Mouse (Mus musculus): ENCODE measurements around the gene Rabgap1l. TPM values are rescaled to one million over a fixed set of nuclear protein-coding genes. Genes with fewer than 3 reads are reported as not detected.
A peak's percentile ranks its signal among the peaks of the same experiment; 100 is the strongest.

Gene Rabgap1l
- total RNA-seq, 2 experiments from 2014 or later, result 241 to 255 TPM

DNA sequence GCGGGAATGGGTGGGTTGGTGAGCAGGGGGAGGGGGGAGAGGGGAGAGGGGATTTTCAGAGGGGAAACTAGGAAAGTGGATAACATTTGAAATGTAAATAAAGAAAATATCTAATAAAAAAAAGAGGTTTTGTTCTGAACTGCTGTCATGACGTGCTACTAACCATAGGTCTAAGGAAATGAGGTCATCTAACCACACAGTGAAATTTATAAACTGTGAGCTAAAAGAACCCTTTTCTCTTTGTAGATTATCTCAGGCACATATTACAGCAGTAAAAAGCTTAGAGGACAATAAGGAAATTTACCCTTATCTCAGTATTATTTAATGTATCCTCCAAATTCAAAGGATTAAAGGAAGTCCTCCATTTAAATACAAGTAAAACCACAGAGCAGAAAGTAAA lies 396.0 kb downstream of the Rabgap1l start:
- no peak for DNase-seq (ENCODE audit: low spot score in 2 of 2)
- Histone ChIP-seq H3K4me3 (no peak overlapping the region), H3K27ac (peak overlapping the region; percentile 29)
- no peak for TF ChIP-seq CTCF (conservative IDR thresholded peaks at IDR 0.05)

DNA sequence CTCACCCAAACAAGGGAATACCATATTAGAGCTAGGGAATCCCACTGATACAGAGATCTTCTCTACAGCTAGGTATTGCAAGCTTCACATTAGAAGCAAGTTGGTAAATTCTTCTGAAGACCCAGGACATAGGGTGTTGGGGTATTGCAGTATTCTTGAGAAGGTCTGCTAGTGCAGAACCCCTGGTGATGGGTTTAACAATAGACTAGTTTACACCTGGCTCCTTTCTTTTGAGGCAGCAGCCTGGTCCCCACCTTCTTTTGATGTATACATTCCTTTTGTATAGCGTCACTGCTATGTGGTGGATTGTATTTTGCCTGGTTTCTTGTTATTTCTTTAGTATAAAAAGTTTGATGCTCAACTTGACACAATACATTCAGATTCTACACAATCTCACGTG lies 405.6 kb downstream of the Rabgap1l start:
- no peak for TF ChIP-seq CTCF (conservative IDR thresholded peaks at IDR 0.05)
- H3K4me3 ChIP-seq, result no peak overlapping the region
- no peak overlapping the region for H3K27ac ChIP-seq
- no peak for DNase-seq (ENCODE audit: low spot score in 2 of 2)

DNA sequence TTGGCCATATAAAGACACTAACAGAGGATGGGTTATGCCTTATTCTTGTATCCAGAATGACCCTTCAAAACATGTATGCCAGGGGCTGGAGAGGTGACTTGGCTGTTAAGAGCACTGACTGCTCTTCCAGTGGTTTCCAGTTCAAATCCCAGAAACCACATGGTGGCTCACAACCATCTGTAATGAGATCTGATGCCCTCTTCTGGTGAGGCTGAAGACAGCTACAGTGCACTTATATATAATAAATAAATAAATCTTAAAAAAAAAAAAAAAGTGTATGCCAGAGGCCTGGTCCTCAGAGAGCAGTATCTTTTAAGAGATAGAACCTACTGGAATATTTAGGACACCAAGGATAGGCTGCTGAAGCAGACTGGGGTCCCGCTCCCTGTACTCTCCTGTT lies 414.6 kb downstream of the Rabgap1l start:
- DNase-seq (ENCODE audit: low spot score in 2 of 2), result no peak
- H3K4me3 ChIP-seq, result no peak overlapping the region
- TF ChIP-seq CTCF (conservative IDR thresholded peaks at IDR 0.05), result peak; percentile 72
- no peak overlapping the region for H3K27ac ChIP-seq

DNA sequence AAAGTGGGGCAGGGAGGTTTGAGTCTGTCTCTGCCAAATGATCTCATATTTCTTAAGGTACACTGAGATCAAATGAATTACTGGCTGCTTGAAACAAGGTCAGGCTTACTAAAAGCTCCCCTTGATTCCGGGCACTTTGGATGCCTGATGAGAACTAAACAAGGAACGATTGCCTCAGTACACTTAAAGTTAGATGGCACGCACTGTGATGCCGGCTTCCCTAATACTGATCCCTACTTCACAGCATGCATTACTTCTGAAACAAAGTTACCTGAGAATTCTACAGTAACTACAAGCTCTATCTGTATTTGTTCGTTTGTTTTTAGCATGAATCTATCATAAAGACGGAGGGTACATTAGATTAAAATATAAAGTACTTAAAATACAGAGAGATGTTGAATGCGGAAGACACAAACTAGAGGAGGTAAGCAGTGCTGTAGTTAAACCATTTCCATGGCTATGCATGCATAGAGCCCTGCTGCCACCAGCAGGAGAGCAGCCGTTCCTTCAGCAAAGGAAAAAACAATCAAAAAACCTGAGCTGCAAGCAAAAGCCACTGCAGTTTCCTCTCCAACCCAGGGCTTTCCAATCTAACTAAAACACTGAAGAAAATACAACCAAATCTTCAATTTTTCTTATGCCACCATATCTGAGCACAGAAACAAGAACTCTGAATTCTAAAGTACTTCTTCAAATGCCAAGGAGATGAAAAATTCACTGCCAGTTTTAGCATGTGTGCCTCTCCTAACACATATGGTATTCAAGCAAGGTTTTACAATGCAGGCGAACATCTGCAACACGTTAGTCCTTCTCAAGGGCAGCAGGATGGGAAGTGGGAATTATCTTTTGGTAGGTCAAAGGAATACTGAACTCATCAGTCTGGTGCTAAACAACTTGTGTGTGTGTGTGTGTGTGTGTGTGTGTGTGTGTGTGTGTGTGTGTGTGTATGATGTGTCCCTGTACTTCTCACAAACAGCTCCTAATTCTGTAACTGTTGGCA lies 415.4 kb downstream of the Rabgap1l start:
- no peak overlapping the region; the same call in 1 of the 2 replicates for H3K4me3 ChIP-seq
- peak overlapping the region; percentile 46; the same call in 1 of the 2 replicates for H3K27ac ChIP-seq
- peak; percentile 97 for TF ChIP-seq CTCF (conservative IDR thresholded peaks at IDR 0.05)
- peak; percentile 55 to 58 for DNase-seq (ENCODE audit: low spot score in 2 of 2)

DNA sequence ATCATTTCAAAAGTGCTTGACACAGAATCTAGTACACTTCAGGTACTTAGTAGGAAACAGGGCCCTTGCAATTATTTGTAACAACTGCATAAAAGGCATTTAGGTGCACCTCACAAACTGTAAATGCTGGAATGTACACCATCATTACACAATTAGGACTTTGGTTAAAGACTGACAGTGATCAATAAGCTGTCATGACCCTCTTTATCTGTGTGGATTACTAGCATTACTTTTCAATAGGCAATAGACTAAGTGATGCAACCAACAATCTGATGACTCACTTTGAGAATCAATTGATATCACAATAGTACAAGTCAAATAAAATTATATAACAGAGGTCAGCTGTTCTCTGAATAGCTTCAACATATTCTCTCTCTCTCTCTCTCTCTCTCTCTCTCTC lies 418.5 kb downstream of the Rabgap1l start:
- no peak for DNase-seq (ENCODE audit: low spot score in 2 of 2)
- TF ChIP-seq CTCF (conservative IDR thresholded peaks at IDR 0.05), result no peak

DNA sequence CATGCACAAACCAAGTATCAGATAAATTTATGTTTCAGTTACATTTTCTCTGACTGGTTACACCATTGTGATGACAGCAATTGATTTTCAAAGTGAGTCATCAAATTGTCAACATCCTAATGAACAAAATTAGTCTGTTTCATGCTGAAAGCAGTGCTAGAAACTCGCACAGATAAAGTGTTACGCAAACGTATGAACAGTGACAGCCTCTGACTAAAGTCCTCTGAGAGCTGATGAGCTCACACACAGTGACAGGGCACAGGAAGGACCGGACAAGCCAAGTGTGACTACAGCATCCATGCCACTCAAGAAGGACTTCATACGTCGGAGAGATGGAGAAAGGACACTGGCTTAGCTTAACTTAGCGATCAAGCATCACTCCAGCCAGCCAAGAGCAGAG lies 419.7 kb downstream of the Rabgap1l start:
- no peak for TF ChIP-seq CTCF (conservative IDR thresholded peaks at IDR 0.05)
- DNase-seq (ENCODE audit: low spot score in 2 of 2), result no peak
- Histone ChIP-seq H3K4me3 (no peak overlapping the region), H3K27ac (no peak overlapping the region)

More for the DNA sequence above, 418.5 kb downstream of the Rabgap1l start:
- Histone ChIP-seq H3K27ac (no peak overlapping the region), H3K4me3 (no peak overlapping the region)

DNA sequence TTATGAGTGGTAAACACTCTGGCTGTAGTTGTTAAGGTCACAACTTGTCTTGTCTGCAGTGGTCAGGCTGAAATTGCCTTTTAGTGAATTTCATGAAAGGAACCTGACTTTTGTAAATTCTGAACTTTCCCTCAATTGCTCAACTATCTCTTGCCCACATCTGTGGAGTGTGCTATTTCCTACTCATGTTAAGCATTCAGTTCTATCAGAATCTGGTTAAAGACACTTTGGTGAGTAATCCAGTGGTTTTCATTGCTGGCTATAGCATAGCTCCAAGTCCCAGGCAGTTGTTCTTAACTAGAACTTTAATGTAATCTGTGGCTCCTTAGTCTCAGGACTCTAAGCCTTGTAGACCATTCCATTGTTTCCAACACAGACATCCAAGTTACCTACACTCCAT lies 421.3 kb downstream of the Rabgap1l start:
- no peak overlapping the region for H3K4me3 ChIP-seq
- TF ChIP-seq CTCF (conservative IDR thresholded peaks at IDR 0.05), result no peak
- no peak for DNase-seq (ENCODE audit: low spot score in 2 of 2)
- H3K27ac ChIP-seq, result no peak overlapping the region

DNA sequence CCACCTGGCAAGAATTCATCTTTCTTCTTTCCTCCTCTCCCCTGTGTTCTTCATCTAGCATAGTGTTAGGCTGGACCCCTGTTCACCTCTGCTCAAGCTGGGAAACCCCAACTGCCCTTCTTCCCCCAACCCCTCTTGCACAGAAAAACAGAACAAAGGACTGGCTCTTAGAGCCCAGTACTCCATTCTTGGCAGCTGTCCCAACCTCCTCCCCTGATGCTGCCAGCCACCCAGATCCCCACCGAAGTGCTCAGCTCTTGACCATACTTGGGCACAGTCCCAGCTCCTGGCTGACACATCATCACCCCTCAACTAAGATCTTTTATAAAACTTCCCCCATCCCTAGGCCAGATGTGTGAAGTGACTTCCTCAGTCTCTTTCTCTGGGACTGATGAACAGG lies 422.5 kb downstream of the Rabgap1l start:
- no peak for DNase-seq (ENCODE audit: low spot score in 2 of 2)
- Histone ChIP-seq H3K4me3 (no peak overlapping the region), H3K27ac (peak overlapping the region; percentile 44; the same call in 1 of the 2 replicates)
- TF ChIP-seq CTCF (conservative IDR thresholded peaks at IDR 0.05), result no peak

DNA sequence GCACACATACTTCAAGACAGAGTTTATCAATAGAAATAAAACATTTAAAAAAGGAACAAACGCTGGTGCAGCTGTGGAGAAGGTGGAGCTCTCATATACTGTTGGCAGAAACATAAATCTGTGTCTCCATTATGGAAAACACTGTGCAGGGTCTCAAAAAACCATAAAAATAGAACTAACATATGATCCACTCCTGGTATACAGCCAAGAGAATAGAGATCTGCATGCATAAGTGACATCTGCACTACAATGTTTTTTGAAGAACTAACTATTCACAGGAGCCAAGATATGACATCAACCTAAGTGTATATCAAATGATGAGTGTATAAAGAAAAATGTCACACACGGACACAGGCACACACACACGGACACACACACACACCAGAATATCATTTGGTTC lies 426.4 kb downstream of the Rabgap1l start:
- no peak for TF ChIP-seq CTCF (conservative IDR thresholded peaks at IDR 0.05)
- no peak for DNase-seq (ENCODE audit: low spot score in 2 of 2)
- H3K27ac ChIP-seq, result no peak overlapping the region
- no peak overlapping the region for H3K4me3 ChIP-seq

DNA sequence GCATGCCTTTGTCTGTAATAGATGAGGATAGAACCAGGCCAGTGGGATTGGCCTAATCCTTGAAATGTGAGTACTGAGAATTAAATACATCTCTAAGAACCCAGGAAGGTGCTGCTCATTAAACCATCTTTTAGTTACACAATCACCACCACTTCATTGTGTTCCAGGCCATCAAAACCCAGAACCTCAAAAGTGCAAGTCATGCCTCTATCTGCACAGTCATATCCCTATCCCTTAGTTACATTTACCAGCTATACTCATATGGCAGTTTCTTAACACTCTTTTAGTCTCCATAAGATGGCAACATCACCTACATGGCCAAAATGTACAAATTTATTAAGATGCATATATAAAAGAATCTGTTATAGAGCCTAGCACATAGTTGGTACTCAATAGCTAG lies 435.7 kb downstream of the Rabgap1l start:
- no peak for DNase-seq (ENCODE audit: low spot score in 2 of 2)
- Histone ChIP-seq H3K27ac (no peak overlapping the region), H3K4me3 (no peak overlapping the region)
- no peak for TF ChIP-seq CTCF (conservative IDR thresholded peaks at IDR 0.05)

DNA sequence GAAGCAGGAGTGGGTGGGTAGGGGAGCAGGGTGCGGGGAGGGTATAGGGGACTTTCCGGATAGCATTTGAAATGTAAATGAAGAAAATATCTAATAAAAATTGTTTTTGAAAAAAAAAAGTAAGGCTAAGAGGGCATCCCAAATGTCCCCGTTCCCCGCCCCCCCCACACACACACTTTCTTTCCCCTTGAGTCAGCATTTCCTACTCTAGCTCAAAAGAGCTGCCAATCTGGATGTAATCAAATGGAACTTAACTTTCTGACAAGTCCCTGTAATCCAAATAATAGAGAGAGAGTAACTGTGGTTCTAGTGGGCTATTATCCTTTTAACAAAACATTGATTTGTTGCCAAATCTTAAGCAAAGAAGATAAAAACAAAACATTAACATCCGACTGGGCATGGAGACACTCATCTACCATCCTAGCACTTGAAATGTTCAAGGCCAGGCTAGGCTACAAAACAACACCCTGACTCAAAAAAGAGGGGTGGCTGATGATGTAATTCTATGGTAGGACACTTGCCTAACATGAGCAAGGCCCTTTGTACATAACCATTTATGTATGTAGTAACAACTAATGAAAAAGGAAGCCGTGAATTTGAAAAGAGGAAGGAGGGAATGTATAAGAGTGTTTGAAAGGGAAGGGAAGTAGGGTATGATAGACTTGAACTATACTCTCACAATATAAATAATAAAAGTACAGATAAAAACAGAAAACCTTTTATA lies 439.1 kb downstream of the Rabgap1l start:
- no peak for DNase-seq (ENCODE audit: low spot score in 2 of 2)
- H3K27ac ChIP-seq, result no peak overlapping the region
- H3K4me3 ChIP-seq, result no peak overlapping the region
- TF ChIP-seq CTCF (conservative IDR thresholded peaks at IDR 0.05), result no peak

DNA sequence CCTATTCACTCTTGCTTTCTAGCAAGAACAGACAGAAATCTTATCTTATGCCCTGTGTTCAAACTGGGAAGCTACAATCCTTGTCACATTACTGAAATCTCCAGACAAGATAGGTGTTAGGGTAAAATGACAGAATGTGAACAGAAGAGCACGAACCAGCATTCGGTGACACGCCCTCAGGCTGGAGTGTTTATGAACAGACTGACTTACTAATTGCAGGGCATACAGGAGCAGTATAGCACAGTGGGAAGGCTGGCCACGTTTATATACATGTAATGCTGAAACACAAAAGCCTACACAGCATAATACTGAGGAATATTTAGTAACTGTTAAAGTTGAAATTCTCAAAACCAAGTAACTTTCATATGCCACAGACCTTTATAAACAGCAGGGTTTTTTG lies 440.7 kb downstream of the Rabgap1l start:
- peak overlapping the region; percentile 98 for H3K27ac ChIP-seq

DNA sequence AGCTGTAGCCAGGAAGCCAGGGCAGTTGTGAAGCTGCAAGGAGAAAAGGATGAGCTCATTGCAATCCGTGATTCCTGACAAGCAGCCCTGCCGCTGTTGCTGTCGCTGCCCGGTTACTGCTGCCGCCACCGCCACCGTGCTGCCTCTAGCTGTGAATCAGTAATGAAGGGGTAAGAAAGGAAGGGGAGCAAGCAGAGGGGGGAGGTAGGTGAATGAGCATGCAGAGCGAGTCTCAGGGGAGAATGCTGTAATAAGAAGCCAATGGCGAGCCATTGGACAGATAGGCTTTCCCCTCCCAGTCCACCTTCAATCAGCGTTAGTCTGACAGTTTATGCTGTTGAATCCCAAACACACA lies 441.2 kb downstream of the Rabgap1l start:
- peak overlapping the region; percentile 65 for H3K4me3 ChIP-seq
- peak overlapping the region; percentile 98 for H3K27ac ChIP-seq
- peak; percentile 72 to 85 for DNase-seq (ENCODE audit: low spot score in 2 of 2)
- peak; percentile 38; the same call in 1 of the 2 replicates for TF ChIP-seq CTCF (conservative IDR thresholded peaks at IDR 0.05)

More for the DNA sequence above, 440.7 kb downstream of the Rabgap1l start:
- H3K4me3 ChIP-seq, result peak overlapping the region; percentile 65
- no peak for DNase-seq (ENCODE audit: low spot score in 2 of 2)
- no peak for TF ChIP-seq CTCF (conservative IDR thresholded peaks at IDR 0.05)
